Mouse (Mus musculus): ENCODE measurements around the gene Inip.

The Inip gene

GRCm38 (mm10) chr4:59817790-59818189, 16.4 kb upstream of the Inip start:
- no peak overlapping the region for H3K4me3 ChIP-seq (replicated peaks; ENCODE audit: low read length)
- H3K27me3 ChIP-seq (ENCODE audit: insufficient read depth, low read length), result no peaks in the 10 kb centered on the region
- no peaks in the 10 kb centered on the region for H3K9me3 ChIP-seq (ENCODE audit: low read length)
- TF ChIP-seq CTCF (conservative IDR thresholded peaks at IDR 0.05; ENCODE audit: low read length) (no peak), NANOG (IDR thresholded peaks at IDR 0.05; ENCODE audit: borderline replicate concordance, low read length) (no peak), POU5F1 (IDR thresholded peaks at IDR 0.05; ENCODE audit: borderline replicate concordance, low read length) (no peak)
- H3K4me1 ChIP-seq (replicated peaks; ENCODE audit: low read depth, low read length), result peaks cover 58% of the 10 kb centered on the region
- peaks cover 42% of the 10 kb centered on the region for H3K36me3 ChIP-seq (ENCODE audit: insufficient read depth, low read length)

GRCm38 (mm10) chr4:59816477-59816876, 15.1 kb upstream of the Inip start:
- Histone ChIP-seq H3K9me3 (ENCODE audit: low read length) (no peaks in the 10 kb centered on the region), H3K4me3 (replicated peaks; ENCODE audit: low read length) (no peak overlapping the region), H3K4me1 (replicated peaks; ENCODE audit: low read depth, low read length) (peaks cover 57% of the 10 kb centered on the region), H3K36me3 (ENCODE audit: insufficient read depth, low read length) (peaks cover 42% of the 10 kb centered on the region), H3K27me3 (ENCODE audit: insufficient read depth, low read length) (no peaks in the 10 kb centered on the region)
- no peak for TF ChIP-seq POU5F1 (IDR thresholded peaks at IDR 0.05; ENCODE audit: borderline replicate concordance, low read length)
- no peak for TF ChIP-seq NANOG (IDR thresholded peaks at IDR 0.05; ENCODE audit: borderline replicate concordance, low read length)
- no peak for TF ChIP-seq CTCF (conservative IDR thresholded peaks at IDR 0.05; ENCODE audit: low read length)

- H3K9me3 ChIP-seq (ENCODE audit: low read length), result no peaks in the 10 kb centered on the region
- H3K36me3 ChIP-seq (ENCODE audit: insufficient read depth, low read length), result peaks cover 42% of the 10 kb centered on the region
- TF ChIP-seq POU5F1 (IDR thresholded peaks at IDR 0.05; ENCODE audit: borderline replicate concordance, low read length) (no peak), CTCF (conservative IDR thresholded peaks at IDR 0.05; ENCODE audit: low read length) (no peak), NANOG (IDR thresholded peaks at IDR 0.05; ENCODE audit: borderline replicate concordance, low read length) (no peak)
- no peak overlapping the region for H3K4me3 ChIP-seq (replicated peaks; ENCODE audit: low read length)
- H3K4me1 ChIP-seq (replicated peaks; ENCODE audit: low read depth, low read length), result peaks cover 62% of the 10 kb centered on the region
- H3K27me3 ChIP-seq (ENCODE audit: insufficient read depth, low read length), result no peaks in the 10 kb centered on the region
Measured at GRCm38 (mm10) chr4:59816016-59816415, 14.6 kb upstream of the Inip start.

GRCm38 (mm10) chr4:59815121-59815810, 13.9 kb upstream of the Inip start:
- no peaks in the 10 kb centered on the region for H3K27me3 ChIP-seq (ENCODE audit: insufficient read depth, low read length)
- TF ChIP-seq CTCF (conservative IDR thresholded peaks at IDR 0.05; ENCODE audit: low read length), result no peak
- no peaks in the 10 kb centered on the region for H3K9me3 ChIP-seq (ENCODE audit: low read length)
- no peak overlapping the region for H3K4me3 ChIP-seq (replicated peaks; ENCODE audit: low read length)
- H3K4me1 ChIP-seq (replicated peaks; ENCODE audit: low read depth, low read length), result peaks cover 68% of the 10 kb centered on the region
- peaks cover 41% of the 10 kb centered on the region for H3K36me3 ChIP-seq (ENCODE audit: insufficient read depth, low read length)

- Histone ChIP-seq H3K36me3 (ENCODE audit: insufficient read depth, low read length) (peaks cover 46% of the 10 kb centered on the region), H3K9me3 (ENCODE audit: low read length) (no peaks in the 10 kb centered on the region), H3K4me1 (replicated peaks; ENCODE audit: low read depth, low read length) (peaks cover 69% of the 10 kb centered on the region), H3K4me3 (replicated peaks; ENCODE audit: low read length) (no peak overlapping the region), H3K27me3 (ENCODE audit: insufficient read depth, low read length) (no peaks in the 10 kb centered on the region)
- TF ChIP-seq NANOG (IDR thresholded peaks at IDR 0.05; ENCODE audit: borderline replicate concordance, low read length), result no peak
Measured at GRCm38 (mm10) chr4:59814094-59814493, 12.7 kb upstream of the Inip start.

- Histone ChIP-seq H3K9me3 (ENCODE audit: low read length) (no peaks in the 10 kb centered on the region), H3K36me3 (ENCODE audit: insufficient read depth, low read length) (peaks cover 16% of the 10 kb centered on the region; the same call in 1 of the 2 replicates)
- TF ChIP-seq CTCF (conservative IDR thresholded peaks at IDR 0.05; ENCODE audit: low read length) (peak; percentile 60), POU5F1 (IDR thresholded peaks at IDR 0.05; ENCODE audit: borderline replicate concordance, low read length) (no peak)
Measured at GRCm38 (mm10) chr4:59808396-59808795, 7.0 kb upstream of the Inip start.

GRCm38 (mm10) chr4:59807521-59807920, 6.1 kb upstream of the Inip start:
- Histone ChIP-seq H3K9me3 (ENCODE audit: low read length) (no peaks in the 10 kb centered on the region), H3K36me3 (ENCODE audit: insufficient read depth, low read length) (peaks cover 15% of the 10 kb centered on the region; the same call in 1 of the 2 replicates), H3K27me3 (ENCODE audit: insufficient read depth, low read length) (0 out of 2 replicates have a peak, but pooled peaks cover 3% of the 10 kb centered on the region), H3K4me1 (replicated peaks; ENCODE audit: low read depth, low read length) (peaks cover 55% of the 10 kb centered on the region), H3K4me3 (replicated peaks; ENCODE audit: low read length) (peak overlapping the region; percentile 99)
- TF ChIP-seq NANOG (IDR thresholded peaks at IDR 0.05; ENCODE audit: borderline replicate concordance, low read length), result no peak
- TF ChIP-seq CTCF (conservative IDR thresholded peaks at IDR 0.05; ENCODE audit: low read length), result no peak
- TF ChIP-seq POU5F1 (IDR thresholded peaks at IDR 0.05; ENCODE audit: borderline replicate concordance, low read length), result no peak

More at GRCm38 (mm10) chr4:59808396-59808795, 7.0 kb upstream of the Inip start:
- Histone ChIP-seq H3K4me1 (replicated peaks; ENCODE audit: low read depth, low read length) (peaks cover 55% of the 10 kb centered on the region), H3K27me3 (ENCODE audit: insufficient read depth, low read length) (no peaks in the 10 kb centered on the region), H3K4me3 (replicated peaks; ENCODE audit: low read length) (no peak overlapping the region)

GRCm38 (mm10) chr4:59806879-59807195, 5.4 kb upstream of the Inip start:
- TF ChIP-seq NANOG (IDR thresholded peaks at IDR 0.05; ENCODE audit: borderline replicate concordance, low read length) (no peak), CTCF (conservative IDR thresholded peaks at IDR 0.05; ENCODE audit: low read length) (no peak), POU5F1 (IDR thresholded peaks at IDR 0.05; ENCODE audit: borderline replicate concordance, low read length) (no peak)
- Histone ChIP-seq H3K4me3 (replicated peaks; ENCODE audit: low read length) (peak overlapping the region; percentile 99), H3K36me3 (ENCODE audit: insufficient read depth, low read length) (peaks cover 15% of the 10 kb centered on the region; the same call in 1 of the 2 replicates), H3K4me1 (replicated peaks; ENCODE audit: low read depth, low read length) (peaks cover 55% of the 10 kb centered on the region), H3K9me3 (ENCODE audit: low read length) (no peaks in the 10 kb centered on the region), H3K27me3 (ENCODE audit: insufficient read depth, low read length) (0 out of 2 replicates have a peak, but pooled peaks cover 5% of the 10 kb centered on the region)
